Mouse (Mus musculus): Measurements from ENCODE around the gene Ptpn13. TPM values are rescaled to one million over a fixed set of nuclear protein-coding genes. Genes with fewer than 3 reads are reported as not detected.

Gene Ptpn13
- polyA plus RNA-seq, 1 experiment from 2014 or later, result 3.9 TPM

DNA sequence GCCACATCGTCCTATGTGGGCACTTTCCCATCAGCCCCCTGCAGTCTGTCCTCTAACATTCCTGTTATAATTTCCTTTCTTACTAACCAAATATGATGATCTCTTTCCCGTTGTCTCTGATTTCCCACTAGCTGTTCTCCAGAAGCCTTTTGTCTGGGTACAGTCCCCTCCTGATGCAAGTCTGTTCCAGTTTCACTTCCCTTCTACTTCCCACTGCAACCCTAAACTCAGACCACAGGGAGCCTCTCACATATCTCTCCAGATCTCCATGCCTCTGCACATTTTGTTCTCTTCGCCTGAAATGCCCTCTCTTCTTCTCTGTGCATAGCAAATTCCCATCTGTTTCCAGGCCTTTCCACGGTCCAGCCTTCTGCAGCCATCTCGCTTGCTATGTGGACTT, 35.6 kb upstream of the Ptpn13 start:
- ATAC-seq, result no peak
- H3K36me3 ChIP-seq (ENCODE audit: control insufficient read depth, insufficient read depth, low read length), result no peaks in the 10 kb centered on the region
- no peak overlapping the region for H3K27ac ChIP-seq (ENCODE audit: low read length)
- no peaks in the 10 kb centered on the region for H3K9me3 ChIP-seq (replicated peaks; ENCODE audit: control insufficient read depth, low read length, poor library complexity, severe bottlenecking)
- no peak overlapping the region for H3K4me3 ChIP-seq (ENCODE audit: low read depth, low read length)
- 88% methylated on average over 5 of the region's 5 CpGs for WGBS
- H3K4me2 ChIP-seq (ENCODE audit: low read length), result no peak overlapping the region
- no peaks in the 10 kb centered on the region for H3K27me3 ChIP-seq (ENCODE audit: control insufficient read depth, insufficient read depth, low read depth, low read length)
- no peak overlapping the region for H3K9ac ChIP-seq (ENCODE audit: low read depth, low read length)
- peaks cover 5% of the 10 kb centered on the region; the same call in 1 of the 2 replicates for H3K4me1 ChIP-seq (ENCODE audit: control insufficient read depth, insufficient read depth, low read length)

- H3K9me3 ChIP-seq (replicated peaks; ENCODE audit: control insufficient read depth, low read length, poor library complexity, severe bottlenecking), result no peaks in the 10 kb centered on the region
- no peaks in the 10 kb centered on the region for H3K36me3 ChIP-seq (ENCODE audit: control insufficient read depth, insufficient read depth, low read length)
- 6% methylated on average over 4 of the region's 4 CpGs for WGBS
- H3K4me2 ChIP-seq (ENCODE audit: low read length), result no peak overlapping the region
- no peak overlapping the region for H3K27ac ChIP-seq (ENCODE audit: low read length)
- no peak overlapping the region for H3K9ac ChIP-seq (ENCODE audit: low read depth, low read length)
- peaks cover 5% of the 10 kb centered on the region; the same call in 1 of the 2 replicates for H3K4me1 ChIP-seq (ENCODE audit: control insufficient read depth, insufficient read depth, low read length)
- H3K4me3 ChIP-seq (ENCODE audit: low read depth, low read length), result no peak overlapping the region
- H3K27me3 ChIP-seq (ENCODE audit: control insufficient read depth, insufficient read depth, low read depth, low read length), result no peaks in the 10 kb centered on the region
- no peak for ATAC-seq
Measured at GRCm38 (mm10) chr5:103393220-103393619, 31.8 kb upstream of the Ptpn13 start.

DNA sequence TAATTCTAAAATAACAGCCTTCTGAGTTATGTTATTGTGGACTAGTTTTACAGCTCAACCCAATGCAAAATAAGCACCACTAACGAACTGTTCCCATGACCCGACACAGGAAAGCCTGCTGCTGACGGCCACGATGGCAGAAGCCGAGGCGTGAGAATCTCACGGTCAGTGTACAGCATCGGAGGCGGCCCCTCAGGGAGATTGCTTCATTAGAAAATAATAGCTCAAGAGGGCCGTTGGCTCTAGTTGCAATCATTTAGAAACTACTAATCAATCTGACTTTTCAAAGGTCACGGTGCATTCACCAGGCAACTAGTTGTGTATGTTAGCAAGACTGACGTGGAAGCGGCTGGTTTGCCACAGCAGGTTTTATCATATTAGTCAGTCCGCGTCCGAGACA, 31.2 kb upstream of the Ptpn13 start:
- Histone ChIP-seq H3K4me1 (ENCODE audit: control insufficient read depth, insufficient read depth, low read length) (peaks cover 5% of the 10 kb centered on the region; the same call in 1 of the 2 replicates), H3K27ac (ENCODE audit: low read length) (no peak overlapping the region), H3K4me2 (ENCODE audit: low read length) (no peak overlapping the region), H3K36me3 (ENCODE audit: control insufficient read depth, insufficient read depth, low read length) (no peaks in the 10 kb centered on the region), H3K4me3 (ENCODE audit: low read depth, low read length) (no peak overlapping the region), H3K27me3 (ENCODE audit: control insufficient read depth, insufficient read depth, low read depth, low read length) (no peaks in the 10 kb centered on the region), H3K9ac (ENCODE audit: low read depth, low read length) (no peak overlapping the region), H3K9me3 (replicated peaks; ENCODE audit: control insufficient read depth, low read length, poor library complexity, severe bottlenecking) (no peaks in the 10 kb centered on the region)
- 38% methylated on average over 16 of the region's 16 CpGs for WGBS
- no peak for ATAC-seq

- Histone ChIP-seq H3K4me2 (ENCODE audit: low read length) (no peak overlapping the region), H3K4me1 (ENCODE audit: control insufficient read depth, insufficient read depth, low read length) (peaks cover 5% of the 10 kb centered on the region; the same call in 1 of the 2 replicates), H3K9me3 (replicated peaks; ENCODE audit: control insufficient read depth, low read length, poor library complexity, severe bottlenecking) (no peaks in the 10 kb centered on the region), H3K27ac (ENCODE audit: low read length) (no peak overlapping the region), H3K9ac (ENCODE audit: low read depth, low read length) (no peak overlapping the region), H3K4me3 (ENCODE audit: low read depth, low read length) (no peak overlapping the region), H3K27me3 (ENCODE audit: control insufficient read depth, insufficient read depth, low read depth, low read length) (no peaks in the 10 kb centered on the region), H3K36me3 (ENCODE audit: control insufficient read depth, insufficient read depth, low read length) (no peaks in the 10 kb centered on the region)
- no peak for ATAC-seq
- 93% methylated on average over 5 of the region's 5 CpGs for WGBS
Measured at GRCm38 (mm10) chr5:103395683-103396082, 29.3 kb upstream of the Ptpn13 start.

- H3K4me1 ChIP-seq (ENCODE audit: control insufficient read depth, insufficient read depth, low read length), result peaks cover 5% of the 10 kb centered on the region; the same call in 1 of the 2 replicates
- 85% methylated on average over 4 of the region's 4 CpGs for WGBS
- no peaks in the 10 kb centered on the region for H3K27me3 ChIP-seq (ENCODE audit: control insufficient read depth, insufficient read depth, low read depth, low read length)
- H3K36me3 ChIP-seq (ENCODE audit: control insufficient read depth, insufficient read depth, low read length), result no peaks in the 10 kb centered on the region
- no peak overlapping the region for H3K4me2 ChIP-seq (ENCODE audit: low read length)
- no peak overlapping the region for H3K9ac ChIP-seq (ENCODE audit: low read depth, low read length)
- H3K27ac ChIP-seq (ENCODE audit: low read length), result no peak overlapping the region
- no peak overlapping the region for H3K4me3 ChIP-seq (ENCODE audit: low read depth, low read length)
- no peak for ATAC-seq
- no peaks in the 10 kb centered on the region for H3K9me3 ChIP-seq (replicated peaks; ENCODE audit: control insufficient read depth, low read length, poor library complexity, severe bottlenecking)
Measured at GRCm38 (mm10) chr5:103397429-103397828, 27.6 kb upstream of the Ptpn13 start.

DNA sequence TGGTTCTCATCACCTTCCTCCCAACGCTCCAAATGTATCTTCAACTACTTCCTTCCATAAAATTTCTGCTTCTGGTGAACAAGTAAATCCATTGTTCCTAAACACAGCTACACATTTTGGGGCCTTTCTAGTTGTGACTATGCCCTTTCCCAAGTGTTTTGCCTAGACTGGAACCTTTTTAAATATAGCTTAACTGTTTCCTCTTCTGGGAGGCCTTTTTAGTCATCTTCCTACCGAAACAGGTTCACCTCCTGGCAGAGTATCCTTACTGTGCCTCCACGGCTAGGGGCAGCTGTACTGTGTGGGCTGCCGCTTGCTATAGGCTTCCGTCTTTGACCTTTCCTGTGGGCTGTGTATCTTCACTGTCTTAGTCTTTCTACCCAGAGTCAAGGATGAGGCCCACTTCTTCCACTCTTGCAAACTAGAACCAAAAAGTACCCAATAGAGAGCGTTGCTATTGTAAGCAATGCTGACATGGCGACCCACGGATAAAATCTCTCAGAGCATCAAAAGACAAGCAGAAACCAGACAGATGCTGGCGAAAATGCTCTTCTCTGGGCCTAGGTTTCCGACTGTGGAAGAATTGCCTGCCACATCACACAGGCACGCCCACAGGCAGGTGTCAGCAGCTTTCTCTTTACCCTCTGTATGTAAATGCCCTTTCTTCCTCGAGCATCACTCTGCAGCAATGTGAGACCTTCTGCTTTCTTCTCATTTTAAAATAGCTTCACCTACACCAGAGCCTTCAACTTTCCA, 20.6 kb upstream of the Ptpn13 start:
- Histone ChIP-seq H3K9me3 (replicated peaks; ENCODE audit: control insufficient read depth, low read length, poor library complexity, severe bottlenecking) (no peaks in the 10 kb centered on the region), H3K27me3 (ENCODE audit: control insufficient read depth, insufficient read depth, low read depth, low read length) (no peaks in the 10 kb centered on the region), H3K9ac (ENCODE audit: low read depth, low read length) (no peak overlapping the region), H3K36me3 (ENCODE audit: control insufficient read depth, insufficient read depth, low read length) (no peaks in the 10 kb centered on the region), H3K27ac (ENCODE audit: low read length) (no peak overlapping the region), H3K4me3 (ENCODE audit: low read depth, low read length) (no peak overlapping the region), H3K4me1 (ENCODE audit: control insufficient read depth, insufficient read depth, low read length) (no peaks in the 10 kb centered on the region; the same call in 1 of the 2 replicates), H3K4me2 (ENCODE audit: low read length) (no peak overlapping the region)
- WGBS, result 80% methylated on average over 12 of the region's 12 CpGs
- ATAC-seq, result no peak

DNA sequence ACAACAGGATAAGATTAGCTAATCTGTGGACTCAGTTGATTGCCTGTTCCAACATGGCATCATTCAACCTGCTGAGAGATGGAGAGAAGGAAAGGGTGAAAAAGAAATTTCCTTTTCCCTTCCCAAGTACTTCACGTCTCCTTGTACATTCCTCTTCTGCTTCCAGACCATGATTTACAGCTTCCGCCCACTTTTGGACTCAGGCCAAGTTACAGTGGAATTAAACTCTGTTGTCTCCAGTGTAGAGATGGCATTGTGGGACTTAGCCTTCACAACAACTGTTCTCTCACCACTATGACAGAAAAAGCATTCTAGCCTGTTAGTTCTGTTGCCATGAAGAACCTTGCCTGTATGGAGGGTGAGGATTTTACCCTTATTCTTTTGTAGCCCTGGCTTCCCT, 19.1 kb upstream of the Ptpn13 start:
- no peak overlapping the region for H3K4me2 ChIP-seq (ENCODE audit: low read length)
- no peaks in the 10 kb centered on the region; the same call in 1 of the 2 replicates for H3K4me1 ChIP-seq (ENCODE audit: control insufficient read depth, insufficient read depth, low read length)
- H3K27me3 ChIP-seq (ENCODE audit: control insufficient read depth, insufficient read depth, low read depth, low read length), result no peaks in the 10 kb centered on the region
- 58% methylated on average over 2 of the region's 2 CpGs for WGBS
- H3K4me3 ChIP-seq (ENCODE audit: low read depth, low read length), result no peak overlapping the region
- no peak overlapping the region for H3K9ac ChIP-seq (ENCODE audit: low read depth, low read length)
- ATAC-seq, result no peak
- no peaks in the 10 kb centered on the region for H3K9me3 ChIP-seq (replicated peaks; ENCODE audit: control insufficient read depth, low read length, poor library complexity, severe bottlenecking)
- H3K27ac ChIP-seq (ENCODE audit: low read length), result no peak overlapping the region
- no peaks in the 10 kb centered on the region for H3K36me3 ChIP-seq (ENCODE audit: control insufficient read depth, insufficient read depth, low read length)

DNA sequence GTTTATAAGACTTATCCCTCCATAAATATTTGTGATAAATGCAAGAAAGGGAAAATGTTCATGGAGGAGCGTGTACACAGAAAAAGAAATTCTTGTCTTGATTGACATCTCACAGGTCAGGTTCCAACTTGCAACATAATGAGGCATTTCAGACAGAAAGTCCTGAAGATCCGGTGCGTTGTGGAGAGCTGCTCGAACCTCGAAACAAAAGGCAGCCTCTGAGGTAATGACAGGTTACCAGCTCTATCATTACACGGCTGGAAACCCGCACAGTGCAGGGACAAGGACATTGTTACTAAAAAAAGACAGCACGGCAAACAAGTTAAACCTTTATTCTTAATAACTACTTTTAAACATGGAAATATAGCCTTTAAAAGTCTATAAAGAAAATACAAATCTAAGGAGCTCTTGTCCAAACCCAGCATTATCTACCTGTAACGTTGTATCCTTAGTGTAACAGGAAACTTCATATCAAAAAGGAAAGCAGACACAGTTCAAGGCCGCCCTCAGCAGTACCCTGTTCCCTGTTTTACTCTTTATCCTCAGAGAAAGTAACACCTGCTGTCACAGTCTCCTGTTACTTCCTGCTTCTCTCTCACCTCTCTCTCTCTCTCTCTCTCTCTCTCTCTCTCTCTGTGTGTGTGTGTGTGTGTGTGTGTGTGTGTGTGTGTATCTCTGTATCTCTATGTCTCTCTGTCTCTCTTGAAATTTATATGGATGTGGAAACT, 12.8 kb upstream of the Ptpn13 start:
- no peak for ATAC-seq
- no peak overlapping the region for H3K4me2 ChIP-seq (ENCODE audit: low read length)
- no peaks in the 10 kb centered on the region for H3K27me3 ChIP-seq (ENCODE audit: control insufficient read depth, insufficient read depth, low read depth, low read length)
- no peak overlapping the region for H3K4me3 ChIP-seq (ENCODE audit: low read depth, low read length)
- H3K36me3 ChIP-seq (ENCODE audit: control insufficient read depth, insufficient read depth, low read length), result no peaks in the 10 kb centered on the region
- H3K9ac ChIP-seq (ENCODE audit: low read depth, low read length), result no peak overlapping the region
- no peak overlapping the region for H3K27ac ChIP-seq (ENCODE audit: low read length)
- WGBS, result 48% methylated on average over 10 of the region's 10 CpGs
- H3K9me3 ChIP-seq (replicated peaks; ENCODE audit: control insufficient read depth, low read length, poor library complexity, severe bottlenecking), result no peaks in the 10 kb centered on the region
- H3K4me1 ChIP-seq (ENCODE audit: control insufficient read depth, insufficient read depth, low read length), result no peaks in the 10 kb centered on the region

DNA sequence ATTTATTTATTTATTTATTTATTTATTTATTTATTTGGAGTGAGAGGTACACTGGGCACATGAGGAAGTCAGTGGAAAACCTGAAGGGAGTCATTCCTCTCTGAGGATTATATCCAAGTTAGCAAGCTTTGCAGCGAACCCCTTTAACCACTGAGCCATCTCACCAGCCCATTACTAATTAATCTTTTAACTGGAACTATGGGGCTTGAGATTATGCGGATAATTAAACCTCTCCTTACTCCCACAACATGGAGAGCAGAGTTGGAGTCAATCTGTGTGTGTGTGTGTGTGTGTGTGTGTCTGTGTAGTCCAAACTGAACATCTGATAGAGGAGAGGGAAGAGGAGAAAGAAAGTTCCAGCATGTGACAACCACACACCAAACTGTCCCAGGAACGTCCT, 10.4 kb upstream of the Ptpn13 start:
- 65% methylated on average over 3 of the region's 3 CpGs for WGBS
- Histone ChIP-seq H3K9me3 (replicated peaks; ENCODE audit: control insufficient read depth, low read length, poor library complexity, severe bottlenecking) (no peaks in the 10 kb centered on the region), H3K4me3 (ENCODE audit: low read depth, low read length) (no peak overlapping the region), H3K4me1 (ENCODE audit: control insufficient read depth, insufficient read depth, low read length) (no peaks in the 10 kb centered on the region), H3K27ac (ENCODE audit: low read length) (no peak overlapping the region), H3K4me2 (ENCODE audit: low read length) (no peak overlapping the region), H3K9ac (ENCODE audit: low read depth, low read length) (no peak overlapping the region), H3K36me3 (ENCODE audit: control insufficient read depth, insufficient read depth, low read length) (no peaks in the 10 kb centered on the region), H3K27me3 (ENCODE audit: control insufficient read depth, insufficient read depth, low read depth, low read length) (no peaks in the 10 kb centered on the region)
- no peak for ATAC-seq

Measured in midbrain, embryonic 16.5 days (tissue).